Mouse (Mus musculus): ENCODE measurements around the gene Tnfrsf25. TPM values are rescaled to one million over a fixed set of nuclear protein-coding genes. Genes with fewer than 3 reads are reported as not detected.

The Tnfrsf25 gene
- total RNA-seq, 2 experiments from 2014 or later = 0.81 to 3.2 TPM

DNA sequence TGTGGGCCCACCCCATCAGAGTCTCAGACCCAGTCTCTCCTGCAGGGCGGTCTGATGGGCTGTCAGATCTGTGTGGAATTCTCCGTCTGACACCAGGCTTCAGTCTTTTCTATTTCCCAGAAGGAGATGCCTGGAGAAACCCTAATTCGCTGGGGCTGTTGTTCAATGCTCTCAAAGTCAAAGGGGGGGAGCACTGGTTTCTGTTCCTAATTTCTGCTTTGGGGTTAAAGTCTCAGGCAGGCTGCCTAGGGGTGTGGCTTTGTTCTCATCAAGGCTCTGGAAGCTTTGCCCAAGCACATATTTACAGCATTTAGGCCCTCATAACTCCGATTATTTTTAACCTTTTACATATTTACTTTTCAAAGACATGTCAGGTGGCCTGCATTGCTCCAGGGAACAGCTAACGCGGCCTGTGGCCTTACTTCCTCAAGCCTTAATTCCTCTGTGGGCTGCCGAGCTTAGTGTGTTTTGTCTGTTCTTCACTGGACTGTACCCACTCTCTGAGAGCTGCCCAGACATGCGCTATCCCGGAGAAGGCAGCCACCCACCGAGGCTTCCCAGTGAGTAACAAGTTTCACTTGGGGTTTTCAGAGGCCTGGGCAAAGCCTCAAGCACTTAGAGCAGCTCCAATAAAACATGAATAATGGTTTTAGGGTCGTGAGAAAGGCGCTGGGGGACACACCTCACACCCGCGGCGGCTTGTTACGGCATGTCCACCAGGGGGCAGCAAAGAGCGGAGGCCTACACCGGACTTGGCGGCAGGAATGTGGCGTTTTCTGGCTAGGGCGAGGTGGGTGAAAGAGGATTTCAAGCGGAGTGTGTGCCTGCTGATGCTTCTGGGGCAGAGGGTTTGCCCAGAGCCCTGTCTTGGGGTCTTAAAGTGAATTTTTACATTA lies 49.5 kb downstream of the Tnfrsf25 start:
- intact Hi-C loops (cut with DNase I) = no loop called here

DNA sequence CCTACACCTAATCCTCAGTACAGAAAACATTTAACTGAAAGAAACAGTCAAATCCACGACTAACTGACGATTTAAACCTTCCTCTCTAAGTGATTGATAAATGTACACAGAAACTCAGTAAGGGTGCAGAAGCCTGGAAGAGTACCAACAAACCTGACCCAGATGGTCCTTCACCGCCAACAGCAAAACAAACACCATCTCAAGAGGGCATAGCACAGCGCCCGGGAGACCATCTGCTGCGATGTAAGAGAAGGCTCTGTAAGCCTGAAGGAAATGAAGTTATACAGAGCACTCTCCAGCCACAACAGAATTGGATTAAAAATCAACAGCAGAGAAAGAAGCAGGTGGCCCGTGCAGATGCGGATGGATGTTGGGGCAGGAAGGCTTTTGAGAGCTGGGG lies 52.3 kb downstream of the Tnfrsf25 start:
- intact Hi-C loops (cut with DNase I) = no loop called here
- no peak for DNase-seq

More for the DNA sequence above, 49.5 kb downstream of the Tnfrsf25 start:
- peak; percentile 80 to 86 for DNase-seq

DNA sequence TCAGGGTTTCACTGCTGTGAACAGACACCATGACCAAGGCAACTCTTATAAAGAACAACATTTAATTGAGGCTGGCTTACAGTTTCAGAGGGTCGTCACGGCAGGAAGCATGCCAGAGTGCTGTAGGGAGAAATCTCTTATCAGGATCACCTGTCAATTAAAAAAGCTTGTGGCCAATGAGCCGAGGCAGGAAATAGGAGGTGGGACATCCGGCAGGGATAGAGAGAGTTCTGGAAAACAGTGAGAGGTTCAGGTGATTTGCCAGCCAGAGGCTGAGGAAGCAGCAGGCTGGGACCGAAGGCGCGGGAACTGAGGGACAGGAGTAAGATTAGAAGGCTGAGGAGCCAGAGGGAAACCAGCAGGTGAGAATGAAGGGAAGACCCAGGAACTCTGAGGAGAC lies 53.4 kb downstream of the Tnfrsf25 start:
- intact Hi-C loops (cut with DNase I) = no loop called here
- no peak for DNase-seq

Other genes with a start within 250 kb of the Tnfrsf25 start
- gene Dnajc11, start 182.2 kb upstream of the Tnfrsf25 start, total RNA-seq (2021) = 10 to 100 TPM; 72.7 to 88.8 TPM
- 10 to 100 TPM; 12.8 to 12.9 TPM for gene Thap3, start 126.9 kb upstream of the Tnfrsf25 start, total RNA-seq (2021)
- 1 to 10 TPM; 6.4 to 7.0 TPM for gene Phf13, start 119.7 kb upstream of the Tnfrsf25 start, total RNA-seq (2021)
- 10 to 100 TPM; 86.2 to 91.5 TPM for gene Klhl21, start 107.1 kb upstream of the Tnfrsf25 start, total RNA-seq (2021)
- gene Zbtb48, start 88.3 kb upstream of the Tnfrsf25 start, total RNA-seq (2021) = 1 to 10 TPM; 3.5 to 4.4 TPM
- not detected for gene Tas1r1, start 77.4 kb upstream of the Tnfrsf25 start, total RNA-seq (2021)
- gene Nol9, start 76.6 kb upstream of the Tnfrsf25 start, total RNA-seq (2021) = 10 to 100 TPM; 10.1 to 10.5 TPM
- gene Plekhg5, start 43.4 kb upstream of the Tnfrsf25 start, total RNA-seq (2021) = 10 to 100 TPM; 14.9 to 21.9 TPM
- 1 to 10 TPM; 1.8 to 2.7 TPM for gene Espn, start 36.4 kb downstream of the Tnfrsf25 start, total RNA-seq (2021)
- not detected for gene Hes2, start 42.9 kb downstream of the Tnfrsf25 start, total RNA-seq (2021)
- gene Acot7, start 62.2 kb downstream of the Tnfrsf25 start, total RNA-seq (2021) = 10 to 100 TPM; 58.7 to 59.1 TPM
- gene Gpr153, start 158.3 kb downstream of the Tnfrsf25 start, total RNA-seq (2021) = 10 to 100 TPM; 10.7 to 14.0 TPM
- not detected for gene Hes3, start 175.7 kb downstream of the Tnfrsf25 start, total RNA-seq (2021)
- 10 to 100 TPM; 25.4 to 25.8 TPM for gene Icmt, start 181.3 kb downstream of the Tnfrsf25 start, total RNA-seq (2021)
- gene Rnf207, start 203.1 kb downstream of the Tnfrsf25 start, total RNA-seq (2021) = 10 to 100 TPM; 50.2 to 68.0 TPM
- 100 to 1,000 TPM; 276 to 293 TPM for gene Rpl22, start 209.8 kb downstream of the Tnfrsf25 start, total RNA-seq (2021)
- gene Chd5, start 222.7 kb downstream of the Tnfrsf25 start, total RNA-seq (2021) = under 1 TPM; 0.16 to 0.58 TPM